20 mouse cellular contexts compared by ENCODE assay signal in the genomic region with DNA sequence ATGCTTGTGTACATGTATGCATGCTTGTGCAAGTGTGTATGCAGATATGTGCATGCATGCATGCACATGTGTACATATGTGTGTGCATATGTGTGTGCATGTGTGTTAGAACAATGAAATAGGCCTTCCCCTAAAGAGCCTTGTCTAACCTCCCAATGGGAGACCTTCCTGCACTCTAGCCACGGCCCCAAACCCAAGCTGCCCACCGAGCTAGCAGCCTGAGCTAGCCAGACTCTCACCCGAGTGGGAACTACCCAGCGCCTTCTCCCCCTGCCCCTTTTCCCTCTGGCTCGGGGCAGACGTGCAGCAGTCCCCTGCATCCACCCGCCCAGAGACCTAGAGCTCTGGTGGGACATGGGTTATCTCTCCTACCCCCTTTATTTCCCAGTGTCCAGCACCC. TPM values are rescaled to one million over a fixed set of nuclear protein-coding genes. Genes with fewer than 3 reads are reported as not detected.
"Had no signal": no experiment of that assay in that cellular context is flagged by ENCODE, and none has a peak within 500 bp of the region (broad histone marks: within the 10 kb centered on the region; RNA-seq: fewer than 3 reads in every experiment).

No protein-coding gene starts in this region.

- H3K9me3 ChIP-seq: liver, embryonic 12.5 days; lung, embryonic 15.5 days; midbrain, embryonic 12.5 days; stomach, embryonic 15.5 days had no signal

- H3K9ac ChIP-seq: liver, embryonic 12.5 days; lung, embryonic 15.5 days; midbrain, embryonic 12.5 days; stomach, embryonic 15.5 days had no signal

- DNase-seq: kidney, adult 8-10 months; kidney, postnatal 25 days; layer of hippocampus, adult 9-11 months; layer of hippocampus, postnatal 36 days; lung, postnatal 14 days; thymus, adult 2 months; thymus, postnatal 25 days had no signal

- H3K4me3 ChIP-seq: liver, embryonic 12.5 days; lung, embryonic 15.5 days; megakaryocyte, embryonic 14.5 days; midbrain, embryonic 12.5 days; stomach, embryonic 15.5 days had no signal

- H3K4me1 ChIP-seq: liver, embryonic 12.5 days; lung, embryonic 15.5 days had no signal

- H3K27me3 ChIP-seq: liver, embryonic 12.5 days; lung, embryonic 15.5 days; megakaryocyte, embryonic 14.5 days; stomach, embryonic 15.5 days had no signal

- ATAC-seq: intestine, postnatal 0 days; liver, embryonic 12.5 days had no signal

- H3K4me2 ChIP-seq: liver, embryonic 12.5 days; lung, embryonic 15.5 days; midbrain, embryonic 12.5 days; stomach, embryonic 15.5 days had no signal

- H3K27ac ChIP-seq: liver, embryonic 12.5 days; lung, embryonic 15.5 days; macrophage; midbrain, embryonic 12.5 days; stomach, embryonic 15.5 days had no signal

- H3K36me3 ChIP-seq: liver, embryonic 12.5 days; lung, embryonic 15.5 days; midbrain, embryonic 12.5 days; stomach, embryonic 15.5 days had no signal

RNA-seq across cellular contexts. Expression of a gene that starts 47.3 kb away (rescaled TPM):
- polyA plus RNA-seq: intestine, postnatal 0 days; kidney, embryonic 16.5 days; limb, embryonic 14.5 days; liver, embryonic 12.5 days; liver, embryonic 16.5 days; lung, embryonic 15.5 days; macrophage; midbrain, embryonic 12.5 days; midbrain, postnatal 0 days; neural tube, embryonic 11.5 days; stomach, embryonic 15.5 days; testis, adult 2 months; thymus, adult 2 months had no signal
